In the genomic region with DNA sequence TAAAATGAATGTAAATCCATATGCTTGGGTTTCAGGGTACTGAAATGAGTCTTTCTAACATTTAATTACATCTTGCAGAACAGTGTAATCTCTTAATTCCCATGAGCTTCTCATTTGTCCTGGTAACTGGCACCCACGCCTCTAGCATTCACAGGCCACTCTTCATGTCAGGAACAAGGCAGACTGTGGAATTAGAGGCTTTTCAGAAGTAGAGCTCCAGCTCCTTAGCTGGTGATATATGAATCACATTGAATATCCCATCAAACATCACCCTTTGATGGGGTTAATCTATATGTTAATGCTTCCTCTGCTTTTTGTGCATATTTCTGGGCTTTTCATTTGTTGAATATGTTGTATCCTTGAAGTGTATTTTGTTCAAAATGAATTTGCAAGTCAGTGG, we compare ENCODE assay signal across 25 mouse cellular contexts.
"Had no signal": no experiment of that assay in that cellular context is flagged by ENCODE, and none has a peak within 500 bp of the region (broad histone marks: within the 10 kb centered on the region; RNA-seq: fewer than 3 reads in every experiment).

No protein-coding gene starts in this region.

- H3K27me3 ChIP-seq: heart, embryonic 12.5 days; hindbrain, embryonic 12.5 days; intestine, embryonic 15.5 days; limb, embryonic 12.5 days had no signal

- H3K36me3 ChIP-seq: heart, embryonic 10.5 days; heart, embryonic 12.5 days; hindbrain, embryonic 10.5 days; hindbrain, embryonic 12.5 days; intestine, embryonic 15.5 days; limb, embryonic 10.5 days; limb, embryonic 12.5 days had no signal

- H3K9me3 ChIP-seq: heart, embryonic 10.5 days; heart, embryonic 12.5 days; hindbrain, embryonic 10.5 days; hindbrain, embryonic 12.5 days; intestine, embryonic 15.5 days; limb, embryonic 10.5 days; limb, embryonic 12.5 days had no signal

- DNase-seq: gastrocnemius, adult 2 months; gastrocnemius, postnatal 10 days; gastrocnemius, postnatal 25 days; heart, adult 18-20 months; heart, postnatal 10 days; heart, postnatal 4 days; kidney, adult 18-20 months; kidney, adult 8-10 months; kidney, postnatal 10 days; kidney, postnatal 25 days; kidney, postnatal 4 days; liver had no signal

- H3K4me1 ChIP-seq: heart, embryonic 10.5 days; heart, embryonic 12.5 days; hindbrain, embryonic 10.5 days; hindbrain, embryonic 12.5 days; intestine, embryonic 15.5 days; limb, embryonic 10.5 days; limb, embryonic 12.5 days had no signal

- H3K4me2 ChIP-seq: heart, embryonic 12.5 days; hindbrain, embryonic 12.5 days; hindbrain, embryonic 14.5 days; intestine, embryonic 15.5 days; limb, embryonic 12.5 days had no signal

- ATAC-seq: hindbrain, embryonic 16.5 days; inflammation-experienced regulatory T-cells, adult 6 months; intestine, embryonic 15.5 days; intestine, postnatal 0 days had no signal

- H3K9ac ChIP-seq: heart, embryonic 12.5 days; hindbrain, embryonic 12.5 days; hindbrain, embryonic 14.5 days; intestine, embryonic 15.5 days; limb, embryonic 12.5 days had no signal

- H3K27ac ChIP-seq: gastrocnemius, adult 2 months; heart, embryonic 10.5 days; hindbrain, embryonic 10.5 days; hindbrain, embryonic 12.5 days; hindbrain, embryonic 14.5 days; intestine, embryonic 15.5 days; layer of hippocampus, adult 2 months; left cerebral cortex, adult 2 months; limb, embryonic 10.5 days; limb, embryonic 12.5 days had no signal

- H3K4me3 ChIP-seq: gastrocnemius, adult 2 months; heart, embryonic 10.5 days; heart, embryonic 12.5 days; hindbrain, embryonic 10.5 days; hindbrain, embryonic 12.5 days; intestine, embryonic 15.5 days; layer of hippocampus, adult 2 months; left cerebral cortex, adult 2 months; limb, embryonic 10.5 days; limb, embryonic 12.5 days had no signal
